Mouse (Mus musculus) c-Kit-positive CD71-negative TER-119-negative erythroid progenitor cells, embryonic 14.5 days (primary cell): ENCODE results near the gene Gatm.

Experiments
- DNase-seq: peaks from one replicate; pipeline ENCODE4 v3.0.0-alpha.2; 2013; ENCODE audit warnings: low read depth

Gene Gatm

GRCm38 (mm10) chr2:122608820-122609219 lies 2.3 kb downstream of the Gatm start:
- DNase-seq = no peak

DNA sequence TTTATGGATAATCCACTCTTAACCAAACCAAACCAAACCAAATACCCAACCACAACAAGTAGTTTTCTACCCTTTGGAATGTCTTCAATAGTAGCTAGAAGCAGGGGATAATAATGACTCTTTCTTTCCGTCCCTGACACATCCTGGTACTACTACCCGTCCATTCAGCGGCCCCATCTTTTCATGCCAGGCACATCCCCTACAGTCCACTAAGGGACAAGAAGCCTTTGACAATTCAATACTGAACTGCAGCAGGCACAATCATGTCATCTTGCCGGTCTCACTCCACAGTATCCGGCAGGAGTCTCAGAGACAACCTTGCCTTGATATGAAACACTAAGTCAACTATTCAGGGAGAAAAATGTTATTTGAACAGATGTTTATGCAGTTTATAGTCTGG lies 5.3 kb downstream of the Gatm start:
- DNase-seq = no peak

DNA sequence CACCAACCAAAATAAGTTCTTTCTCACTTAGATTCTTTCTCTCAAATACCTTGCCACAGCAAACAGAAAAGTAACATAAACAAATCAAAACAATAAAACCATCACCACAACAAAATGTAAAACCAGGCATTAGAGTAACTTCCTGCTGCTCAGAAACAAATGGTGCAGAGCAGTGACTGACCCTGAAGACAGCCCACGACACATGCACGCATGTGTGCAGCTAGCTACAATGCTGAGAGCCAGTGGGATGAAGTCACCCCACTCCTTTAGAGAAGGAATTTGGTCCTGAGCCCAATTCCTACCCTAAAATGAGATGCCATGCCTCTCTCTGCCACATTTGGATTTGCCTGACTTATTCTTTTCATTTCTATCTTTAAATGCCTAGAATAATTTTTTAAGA lies 9.7 kb downstream of the Gatm start:
- no peak for DNase-seq

- DNase-seq = no peak
These were observed 11.4 kb downstream of the Gatm start for GRCm38 (mm10) chr2:122599736-122600135.

GRCm38 (mm10) chr2:122595461-122595860 lies 15.6 kb downstream of the Gatm start:
- DNase-seq = no peak

DNA sequence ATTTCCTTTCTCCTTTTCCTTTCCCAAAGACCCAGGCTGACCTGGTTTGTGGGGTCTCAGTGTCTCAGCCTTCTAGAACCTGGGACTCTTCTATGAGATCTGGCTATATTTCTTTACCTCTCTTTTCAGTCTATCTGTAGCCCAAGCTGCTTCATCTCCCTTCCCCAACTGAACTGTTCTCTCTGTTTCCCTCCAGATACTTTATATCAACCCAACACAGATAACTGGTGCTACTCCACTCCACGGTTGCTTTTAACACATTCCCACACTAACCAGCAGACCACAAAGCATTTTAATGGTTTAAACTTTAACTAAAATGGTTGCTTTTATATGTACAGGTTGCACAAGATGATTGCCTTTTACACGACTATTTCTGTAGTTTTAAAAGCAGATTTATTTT lies 19.9 kb downstream of the Gatm start:
- DNase-seq = no peak

- DNase-seq = no peak
These were observed 20.8 kb downstream of the Gatm start for GRCm38 (mm10) chr2:122590351-122590750.

GRCm38 (mm10) chr2:122587861-122588519 lies 23.1 kb downstream of the Gatm start:
- DNase-seq = no peak

- no peak for DNase-seq
These were observed 24.8 kb downstream of the Gatm start for GRCm38 (mm10) chr2:122586258-122586657.

- no peak for DNase-seq
These were observed 28.8 kb downstream of the Gatm start for GRCm38 (mm10) chr2:122582324-122582723.

GRCm38 (mm10) chr2:122581361-122582017 lies 29.6 kb downstream of the Gatm start:
- no peak for DNase-seq

DNA sequence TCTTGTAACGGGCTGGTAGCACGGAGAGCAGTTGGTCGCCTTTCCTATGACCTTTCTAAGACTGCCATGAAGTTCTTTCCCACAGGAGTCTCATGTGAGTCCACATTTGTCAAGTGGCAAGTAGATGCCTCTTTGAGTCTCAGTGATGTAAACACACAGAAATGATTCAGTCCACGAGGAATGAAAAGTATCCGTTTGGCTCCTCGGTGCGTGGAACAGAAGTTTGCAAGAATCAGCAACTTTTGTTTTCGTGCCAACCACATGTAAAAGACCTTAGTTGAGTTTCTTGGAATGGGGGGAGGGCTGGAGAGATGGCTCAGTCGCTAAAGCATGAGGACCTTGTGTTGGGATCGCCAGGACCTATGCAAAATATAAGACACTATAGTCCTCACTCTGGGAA lies 30.7 kb downstream of the Gatm start:
- DNase-seq = no peak

DNA sequence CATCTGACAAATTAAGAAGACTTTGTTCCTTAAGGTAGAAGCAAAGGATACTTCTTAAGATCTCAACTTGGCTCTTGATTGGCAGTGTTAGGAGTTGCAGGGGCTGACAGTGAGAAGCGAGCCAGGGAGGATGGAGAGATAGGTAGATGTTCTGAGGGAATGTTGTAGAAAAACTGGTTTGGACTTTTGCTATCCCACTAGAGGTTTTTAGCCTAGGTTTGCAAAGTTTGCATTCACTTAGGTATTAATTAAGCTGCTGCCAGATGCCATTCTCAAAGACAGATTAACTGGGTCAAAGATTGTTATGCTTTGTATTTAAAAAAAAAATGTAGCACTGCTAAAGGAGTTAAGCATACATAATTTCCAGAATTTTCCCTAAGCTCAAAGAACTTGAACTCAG lies 33.8 kb downstream of the Gatm start:
- DNase-seq = no peak

GRCm38 (mm10) chr2:122576295-122576694 lies 34.8 kb downstream of the Gatm start:
- DNase-seq = no peak

GRCm38 (mm10) chr2:122575470-122575869 lies 35.6 kb downstream of the Gatm start:
- no peak for DNase-seq

GRCm38 (mm10) chr2:122572438-122572837 lies 38.7 kb downstream of the Gatm start:
- peak; percentile 10 for DNase-seq

GRCm38 (mm10) chr2:122571326-122571725 lies 39.8 kb downstream of the Gatm start:
- DNase-seq = no peak

DNA sequence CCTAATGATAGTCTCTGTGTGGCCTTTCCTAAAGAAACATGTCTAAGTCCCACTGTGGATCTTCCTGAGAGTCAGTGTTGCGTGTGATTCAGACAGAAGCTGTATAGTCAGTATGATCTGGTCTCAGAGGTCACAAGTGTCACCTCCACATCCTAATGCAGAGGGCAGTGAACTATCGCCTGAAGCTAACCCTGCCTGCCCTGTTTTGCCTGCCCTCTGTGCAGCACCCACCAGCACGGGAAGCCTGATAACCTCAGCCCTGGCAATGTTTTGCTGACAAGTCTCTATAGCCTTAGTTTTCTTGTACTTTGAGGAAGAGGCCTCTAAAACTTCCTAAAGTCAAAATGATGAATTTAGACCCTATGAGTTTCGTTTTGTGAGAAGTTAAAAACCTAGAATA lies 40.7 kb downstream of the Gatm start:
- DNase-seq = no peak

GRCm38 (mm10) chr2:122569439-122569838 lies 41.7 kb downstream of the Gatm start:
- DNase-seq = peak; percentile 43

GRCm38 (mm10) chr2:122562251-122562650 lies 48.9 kb downstream of the Gatm start:
- no peak for DNase-seq

DNA sequence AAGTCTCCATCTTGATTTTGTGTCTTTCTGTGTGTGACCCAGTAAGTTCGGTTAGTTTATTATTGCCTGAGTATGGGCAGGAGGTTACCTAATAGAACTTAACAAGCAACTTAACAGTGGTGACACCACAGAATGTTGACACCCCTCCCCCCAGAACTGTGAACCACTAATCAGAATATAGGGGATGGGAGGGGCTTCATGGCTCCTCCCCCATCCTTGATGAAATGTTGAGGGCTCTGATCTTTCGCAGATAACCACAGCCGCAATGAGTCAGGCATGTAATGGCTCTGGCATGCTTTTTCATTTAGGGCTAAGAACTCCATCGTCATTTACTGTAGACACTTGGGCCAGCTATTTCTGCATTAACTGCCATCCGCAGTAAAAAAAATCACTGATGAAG lies 49.9 kb downstream of the Gatm start:
- DNase-seq = peak; percentile 22

GRCm38 (mm10) chr2:122558317-122558716 lies 52.8 kb downstream of the Gatm start:
- peak; percentile 14 for DNase-seq
